Mouse (Mus musculus) G1E (cell line): ENCODE measurements around the gene Fam92b.

Source experiments
- CTCF ChIP-seq: IDR thresholded peaks from 2 replicates; pipeline ENCODE4 v1.5.1; 2012; ENCODE audit warnings: low read depth, low read length, inconsistent platforms, mixed read lengths
- GATA1 ChIP-seq: IDR thresholded peaks from 2 replicates; pipeline ENCODE4 v1.6.1; 2012; ENCODE audit warnings: borderline replicate concordance, low read length, inconsistent platforms, mixed read lengths

DNA sequence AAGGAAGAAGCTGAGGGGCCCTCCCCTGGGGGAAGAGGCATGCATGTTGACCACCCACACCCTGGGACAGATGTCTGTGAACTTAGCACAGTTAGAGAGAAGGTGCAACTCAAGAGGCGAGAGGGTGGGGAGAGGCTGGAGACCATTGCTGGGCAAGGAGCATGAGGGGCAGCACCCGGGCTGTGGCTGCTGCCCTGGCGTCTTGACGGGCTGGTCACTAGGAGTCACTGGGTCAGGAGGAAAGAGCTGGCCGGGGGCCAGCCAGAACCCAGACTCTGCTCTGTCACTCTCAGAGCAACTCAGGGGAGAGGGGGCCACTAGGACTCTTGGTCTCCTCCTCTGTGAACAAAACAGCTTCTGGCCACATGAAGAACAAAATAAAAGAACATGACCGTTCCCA, 12.2 kb upstream of the Fam92b start:
- no peak for TF ChIP-seq CTCF
- no peak for TF ChIP-seq GATA1
